Mouse (Mus musculus): ENCODE measurements around the gene Eif2ak1. TPM values are rescaled to one million over a fixed set of nuclear protein-coding genes. Genes with fewer than 3 reads are reported as not detected.

Eif2ak1 gene
- polyA plus RNA-seq, 1 experiment, result 15.7 TPM

DNA sequence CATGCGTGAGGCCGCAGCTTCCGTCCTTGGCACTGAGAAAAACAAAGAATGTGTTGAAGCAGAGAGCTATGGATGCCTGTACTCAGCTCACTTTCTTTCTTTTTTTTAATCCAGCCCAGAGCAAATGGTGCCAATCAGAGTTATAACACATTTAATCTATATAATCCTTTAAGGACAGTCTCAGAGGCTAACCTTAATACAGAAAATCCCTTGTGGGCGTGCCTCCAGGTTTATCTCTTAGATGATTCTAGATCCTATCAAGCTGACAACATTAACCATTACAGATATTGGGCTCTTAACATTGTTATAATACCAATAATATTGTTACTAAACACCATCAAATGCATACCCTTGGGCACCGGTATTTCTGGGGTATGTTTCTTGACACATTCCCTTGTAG is 5.9 kb upstream of the Eif2ak1 start:
- TF ChIP-seq POLR2A (IDR thresholded peaks at IDR 0.05; ENCODE audit: control insufficient read depth, low read depth, low read length) (no peak), CTCF (IDR thresholded peaks at IDR 0.05; ENCODE audit: control insufficient read depth, insufficient read depth, insufficient replicate concordance, low read depth, low read length) (no peak)
- Histone ChIP-seq H3K27me3 (ENCODE audit: control insufficient read depth, insufficient read depth, low read length) (no peaks in the 10 kb centered on the region), H3K4me1 (ENCODE audit: control insufficient read depth, insufficient read depth, low read length) (no peaks in the 10 kb centered on the region)

DNA sequence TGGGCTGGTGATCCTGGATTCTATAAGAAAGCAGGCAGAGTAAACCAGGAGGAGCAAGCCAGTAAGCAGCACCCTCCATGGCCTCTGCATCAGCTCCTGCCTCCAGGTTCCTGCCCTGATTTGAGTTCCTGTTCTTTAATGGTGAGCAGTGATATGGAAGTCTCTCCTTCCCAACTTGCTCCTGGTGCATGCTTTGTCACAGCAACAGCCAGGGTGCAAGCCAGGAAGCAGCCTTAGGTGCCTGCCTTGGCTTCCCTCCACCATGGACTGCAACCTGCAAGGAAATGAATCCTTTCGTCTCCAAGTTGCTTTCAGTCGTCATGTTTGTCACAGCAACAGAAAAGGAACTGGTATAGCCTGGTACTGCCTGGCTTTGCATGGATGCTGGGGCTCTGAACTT is 3.0 kb upstream of the Eif2ak1 start:
- no peak overlapping the region for H3K4me3 ChIP-seq (ENCODE audit: control insufficient read depth, low read depth, low read length)
- peaks cover 9% of the 10 kb centered on the region for H3K4me1 ChIP-seq (ENCODE audit: control insufficient read depth, insufficient read depth, low read length)
- no peak overlapping the region for H3K27ac ChIP-seq (ENCODE audit: control insufficient read depth, insufficient read depth, low read depth, low read length)
- TF ChIP-seq POLR2A (IDR thresholded peaks at IDR 0.05; ENCODE audit: control insufficient read depth, low read depth, low read length) (no peak), CTCF (IDR thresholded peaks at IDR 0.05; ENCODE audit: control insufficient read depth, insufficient read depth, insufficient replicate concordance, low read depth, low read length) (no peak)
- H3K36me3 ChIP-seq (ENCODE audit: control insufficient read depth, insufficient read depth, low read length), result no peaks in the 10 kb centered on the region
- no peaks in the 10 kb centered on the region for H3K27me3 ChIP-seq (ENCODE audit: control insufficient read depth, insufficient read depth, low read length)

More for the DNA sequence above, 5.9 kb upstream of the Eif2ak1 start:
- H3K4me3 ChIP-seq (ENCODE audit: control insufficient read depth, low read depth, low read length), result no peak overlapping the region
- no peak overlapping the region for H3K27ac ChIP-seq (ENCODE audit: control insufficient read depth, insufficient read depth, low read depth, low read length)
- H3K36me3 ChIP-seq (ENCODE audit: control insufficient read depth, insufficient read depth, low read length), result no peaks in the 10 kb centered on the region

DNA sequence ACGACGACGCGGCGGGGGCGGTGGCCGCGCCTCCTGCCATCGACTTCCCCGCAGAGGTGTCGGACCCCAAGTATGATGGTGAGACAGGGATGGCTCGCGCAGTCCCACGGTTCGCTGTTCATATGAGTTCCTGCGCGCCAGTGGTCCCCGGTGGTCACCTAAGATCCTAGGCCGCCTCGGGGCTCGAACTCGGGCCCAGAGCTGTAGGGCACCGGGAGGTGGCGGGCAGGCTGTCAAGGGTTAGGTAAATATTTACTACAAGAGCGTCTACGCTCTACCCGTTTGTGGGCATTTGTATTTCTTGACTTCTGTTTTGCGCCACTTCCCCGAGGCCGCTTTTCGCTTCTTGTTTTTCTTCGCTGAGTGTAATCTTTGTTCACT is 333 bp downstream of the Eif2ak1 start:
- peaks cover 9% of the 10 kb centered on the region for H3K4me1 ChIP-seq (ENCODE audit: control insufficient read depth, insufficient read depth, low read length)
- TF ChIP-seq POLR2A (IDR thresholded peaks at IDR 0.05; ENCODE audit: control insufficient read depth, low read depth, low read length), result no peak
- TF ChIP-seq CTCF (IDR thresholded peaks at IDR 0.05; ENCODE audit: control insufficient read depth, insufficient read depth, insufficient replicate concordance, low read depth, low read length), result no peak
- H3K27ac ChIP-seq (ENCODE audit: control insufficient read depth, insufficient read depth, low read depth, low read length), result peak overlapping the region; percentile 55
- H3K4me3 ChIP-seq (ENCODE audit: control insufficient read depth, low read depth, low read length), result peak overlapping the region; percentile 93
- H3K36me3 ChIP-seq (ENCODE audit: control insufficient read depth, insufficient read depth, low read length), result no peaks in the 10 kb centered on the region
- H3K27me3 ChIP-seq (ENCODE audit: control insufficient read depth, insufficient read depth, low read length), result no peaks in the 10 kb centered on the region

DNA sequence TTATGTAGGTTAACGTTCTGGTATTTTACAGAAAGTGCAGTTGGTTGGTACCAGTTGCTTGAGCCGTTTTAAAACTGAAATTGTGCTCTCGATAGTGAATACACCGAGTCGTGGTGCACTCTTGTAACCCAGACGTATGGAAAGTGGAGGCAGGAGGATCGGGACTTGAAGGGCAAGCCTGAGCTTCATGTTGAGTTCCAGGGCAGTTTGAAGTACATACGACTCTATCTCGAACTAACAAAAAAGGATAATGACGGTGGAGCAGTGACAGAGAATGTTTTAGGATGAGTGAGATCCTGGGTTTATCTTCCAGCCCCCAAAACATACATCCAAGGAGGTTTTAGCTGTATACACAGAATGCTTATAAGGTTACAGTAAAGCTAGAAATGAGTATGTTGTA is 873 bp downstream of the Eif2ak1 start:
- peak overlapping the region; percentile 93 for H3K4me3 ChIP-seq (ENCODE audit: control insufficient read depth, low read depth, low read length)
- H3K4me1 ChIP-seq (ENCODE audit: control insufficient read depth, insufficient read depth, low read length), result peaks cover 9% of the 10 kb centered on the region
- H3K36me3 ChIP-seq (ENCODE audit: control insufficient read depth, insufficient read depth, low read length), result no peaks in the 10 kb centered on the region
- TF ChIP-seq POLR2A (IDR thresholded peaks at IDR 0.05; ENCODE audit: control insufficient read depth, low read depth, low read length), result no peak
- no peak for TF ChIP-seq CTCF (IDR thresholded peaks at IDR 0.05; ENCODE audit: control insufficient read depth, insufficient read depth, insufficient replicate concordance, low read depth, low read length)
- 0 out of 2 replicates have a peak overlapping the region, but pooled peaks have one; percentile 34 for H3K27ac ChIP-seq (ENCODE audit: control insufficient read depth, insufficient read depth, low read depth, low read length)
- no peaks in the 10 kb centered on the region for H3K27me3 ChIP-seq (ENCODE audit: control insufficient read depth, insufficient read depth, low read length)

GRCm38 (mm10) chr5:143818949-143819348 is 1.4 kb downstream of the Eif2ak1 start:
- H3K27me3 ChIP-seq (ENCODE audit: control insufficient read depth, insufficient read depth, low read length), result no peaks in the 10 kb centered on the region
- H3K4me3 ChIP-seq (ENCODE audit: control insufficient read depth, low read depth, low read length), result peak overlapping the region; percentile 24
- TF ChIP-seq CTCF (IDR thresholded peaks at IDR 0.05; ENCODE audit: control insufficient read depth, insufficient read depth, insufficient replicate concordance, low read depth, low read length), result no peak
- TF ChIP-seq POLR2A (IDR thresholded peaks at IDR 0.05; ENCODE audit: control insufficient read depth, low read depth, low read length), result no peak
- no peak overlapping the region for H3K27ac ChIP-seq (ENCODE audit: control insufficient read depth, insufficient read depth, low read depth, low read length)
- peaks cover 9% of the 10 kb centered on the region for H3K4me1 ChIP-seq (ENCODE audit: control insufficient read depth, insufficient read depth, low read length)
- no peaks in the 10 kb centered on the region for H3K36me3 ChIP-seq (ENCODE audit: control insufficient read depth, insufficient read depth, low read length)

DNA sequence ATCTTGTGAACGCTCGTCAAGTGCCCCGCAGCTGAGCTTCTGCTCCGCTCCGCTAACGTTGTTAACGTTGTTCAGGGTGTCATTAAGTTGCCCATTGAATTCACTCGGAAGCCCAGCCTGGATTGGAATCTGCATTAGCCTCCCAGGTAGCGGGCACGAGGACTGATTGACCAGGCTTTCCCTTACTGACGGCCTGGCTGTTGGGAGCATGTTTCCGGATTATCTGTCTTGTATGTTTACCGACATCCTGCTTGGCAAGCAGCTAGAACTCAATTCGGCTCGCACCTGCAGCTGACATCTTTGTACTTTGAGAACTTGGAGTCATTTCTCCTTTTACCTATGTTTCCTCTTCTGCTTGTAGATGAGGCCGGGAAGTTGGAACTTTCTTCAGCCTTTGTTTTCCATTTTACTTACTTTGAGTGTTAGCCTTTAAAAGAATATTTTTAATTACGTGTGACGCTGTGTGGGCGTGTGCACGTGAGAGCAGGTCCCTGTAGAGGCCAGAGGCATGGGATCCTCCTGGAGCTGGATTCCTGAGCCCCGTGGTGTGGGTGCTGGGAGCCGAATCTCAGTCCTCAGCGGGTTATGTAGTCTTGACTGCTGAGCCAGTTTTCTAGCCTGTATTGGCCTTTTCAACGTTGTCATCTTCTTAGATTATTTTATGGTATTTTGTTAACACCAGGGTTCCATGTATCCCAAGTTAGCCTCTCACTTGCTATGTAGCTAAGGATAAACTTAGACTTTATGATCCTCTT is 2.5 kb downstream of the Eif2ak1 start:
- no peak overlapping the region for H3K27ac ChIP-seq (ENCODE audit: control insufficient read depth, insufficient read depth, low read depth, low read length)
- H3K27me3 ChIP-seq (ENCODE audit: control insufficient read depth, insufficient read depth, low read length), result no peaks in the 10 kb centered on the region
- no peaks in the 10 kb centered on the region for H3K36me3 ChIP-seq (ENCODE audit: control insufficient read depth, insufficient read depth, low read length)
- peaks cover 9% of the 10 kb centered on the region for H3K4me1 ChIP-seq (ENCODE audit: control insufficient read depth, insufficient read depth, low read length)
- H3K4me3 ChIP-seq (ENCODE audit: control insufficient read depth, low read depth, low read length), result no peak overlapping the region
- TF ChIP-seq POLR2A (IDR thresholded peaks at IDR 0.05; ENCODE audit: control insufficient read depth, low read depth, low read length) (no peak), CTCF (IDR thresholded peaks at IDR 0.05; ENCODE audit: control insufficient read depth, insufficient read depth, insufficient replicate concordance, low read depth, low read length) (no peak)

DNA sequence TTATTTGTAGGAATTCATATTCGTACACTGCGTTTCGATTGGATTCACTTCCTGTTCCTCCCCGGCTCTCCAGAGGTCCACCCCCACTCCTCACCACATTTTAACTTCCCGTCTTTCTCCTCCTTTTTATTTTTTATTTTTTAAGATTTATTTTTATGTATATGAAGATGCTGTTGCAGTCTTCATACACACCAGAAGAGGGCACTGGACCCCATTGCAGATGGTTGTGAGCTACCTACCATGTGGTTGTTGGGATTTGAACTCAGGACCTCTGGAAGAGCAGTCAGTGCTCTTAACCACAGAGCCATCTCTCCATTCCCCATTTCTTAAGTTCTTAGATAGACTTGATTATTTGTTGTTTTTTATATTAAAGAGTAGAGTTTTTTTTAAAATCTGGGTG is 3.2 kb downstream of the Eif2ak1 start:
- H3K36me3 ChIP-seq (ENCODE audit: control insufficient read depth, insufficient read depth, low read length), result no peaks in the 10 kb centered on the region
- H3K4me1 ChIP-seq (ENCODE audit: control insufficient read depth, insufficient read depth, low read length), result peaks cover 9% of the 10 kb centered on the region
- H3K27ac ChIP-seq (ENCODE audit: control insufficient read depth, insufficient read depth, low read depth, low read length), result no peak overlapping the region
- no peak overlapping the region for H3K4me3 ChIP-seq (ENCODE audit: control insufficient read depth, low read depth, low read length)
- no peaks in the 10 kb centered on the region for H3K27me3 ChIP-seq (ENCODE audit: control insufficient read depth, insufficient read depth, low read length)
- TF ChIP-seq POLR2A (IDR thresholded peaks at IDR 0.05; ENCODE audit: control insufficient read depth, low read depth, low read length) (no peak), CTCF (IDR thresholded peaks at IDR 0.05; ENCODE audit: control insufficient read depth, insufficient read depth, insufficient replicate concordance, low read depth, low read length) (no peak)
